Mouse (Mus musculus): Measurements from ENCODE around the gene Cfap43.

DNA sequence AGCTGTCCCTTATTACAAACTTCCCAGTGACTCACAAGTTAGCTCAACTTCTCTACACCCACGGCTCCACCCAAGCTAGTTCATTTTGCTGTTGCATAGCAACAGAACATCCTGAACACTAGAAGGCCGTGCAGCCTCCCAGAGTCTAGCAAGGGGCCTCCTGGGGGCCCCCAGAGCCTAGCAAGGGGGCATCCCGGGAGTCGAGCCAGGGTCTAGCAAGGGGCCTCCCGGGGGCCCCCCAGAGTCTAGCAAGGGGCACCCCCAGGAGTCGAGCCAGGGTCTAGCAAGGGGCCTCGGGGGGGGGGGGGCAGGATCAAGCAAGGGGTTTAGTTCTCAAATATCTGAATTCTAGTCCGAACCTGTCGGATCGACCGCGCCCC lies 188.4 kb downstream of the Cfap43 start:
- TF ChIP-seq CTCF (IDR thresholded peaks at IDR 0.05; ENCODE audit: borderline replicate concordance, control insufficient read depth, extremely low read depth, insufficient read depth, low read length, poor library complexity) (no peak), POLR2A (IDR thresholded peaks at IDR 0.05; ENCODE audit: control insufficient read depth, extremely low read depth, insufficient read depth, low read length, poor library complexity) (no peak)

Measured in thymus, adult 2 months (tissue).